8 mouse cellular contexts compared by ENCODE assay signal in genomic region chr1:91098887-91099286, GRCm38 (mm10). TPM values are rescaled to one million over a fixed set of nuclear protein-coding genes. Genes with fewer than 3 reads are reported as not detected.
A peak's percentile ranks its signal among the peaks of the same experiment; 100 is the strongest.
DNase-seq lines count a peak whose midpoint lies in the region; ATAC-seq lines count a peak whose summit lies in the region.

No protein-coding gene starts in this region.

- DNase-seq in MEL-GATA-1-ER (ENCODE audit: extremely low read depth, low read depth): peak; percentile 20
- DNase-seq in cerebellum, adult 11-12 months: peak; percentile 10
- peak; percentile 78 for DNase-seq in gastrocnemius, adult 18-20 months (ENCODE audit: low spot score)
- DNase-seq in hindbrain, embryonic 14.5 days (ENCODE audit: low spot score): peak; percentile 66
- DNase-seq in layer of hippocampus, postnatal 14 days (ENCODE audit: low spot score in 2 of 2): peak; percentile 55 to 63
- peak; percentile 86 for DNase-seq in lung, postnatal 36 days
- DNase-seq in right cerebral cortex, postnatal 25 days: peak; percentile 31
- DNase-seq in urinary bladder, postnatal 36 days (ENCODE audit: low spot score in 2 of 2): peak; percentile 61 to 66

- ATAC-seq in hindbrain, embryonic 14.5 days (ENCODE audit: low FRiP score): peak; percentile 27; the same call in 1 of the 2 replicates

- H3K27ac ChIP-seq in hindbrain, embryonic 14.5 days: no peak overlapping the region

- no peak overlapping the region for H3K4me2 ChIP-seq in hindbrain, embryonic 14.5 days (replicated peaks)

- no peak overlapping the region for H3K9ac ChIP-seq in hindbrain, embryonic 14.5 days

- no peak overlapping the region for H3K4me3 ChIP-seq in hindbrain, embryonic 14.5 days (replicated peaks; ENCODE audit: low read length)

- H3K36me3 ChIP-seq in hindbrain, embryonic 14.5 days (replicated peaks; ENCODE audit: control insufficient read depth, insufficient read depth): peaks cover 12% of the 10 kb centered on the region; the same call in 1 of the 2 replicates

- WGBS in hindbrain, embryonic 14.5 days: 7% methylated on average over 6 of the region's 6 CpGs

- H3K4me1 ChIP-seq in hindbrain, embryonic 14.5 days (replicated peaks; ENCODE audit: control insufficient read depth, insufficient read depth, low read length): no peaks in the 10 kb centered on the region

- H3K27me3 ChIP-seq in hindbrain, embryonic 14.5 days (ENCODE audit: control insufficient read depth, insufficient read depth, low read length): no peaks in the 10 kb centered on the region

- H3K9me3 ChIP-seq in hindbrain, embryonic 14.5 days (ENCODE audit: control insufficient read depth, low read length): no peaks in the 10 kb centered on the region

RNA-seq across cellular contexts. Expression of gene Rbm44, which starts 46.0 kb away (rescaled TPM):
- total RNA-seq in gastrocnemius, adult 18-20 months (2021): not detected
- polyA plus RNA-seq in hindbrain, embryonic 14.5 days (2014; fragmentation: Nextera tagmentation; extraction: Ambion mirVana): 0.43 and 0.78 TPM in 2 replicates
- total RNA-seq in layer of hippocampus, postnatal 14 days (2021): not detected

Comparison
In these comparisons a context has a peak if more than half of its experiments do, and no peak if none do; other contexts are left out.
1. DNase-seq: peak in every context shown above with its lines; median percentile 86 in lung, postnatal 36 days; 78 in gastrocnemius, adult 18-20 months; 66 in hindbrain, embryonic 14.5 days; 64 in urinary bladder, postnatal 36 days; 59 in layer of hippocampus, postnatal 14 days; 31 in right cerebral cortex, postnatal 25 days; 20 in MEL-GATA-1-ER; 10 in cerebellum, adult 11-12 months.